Mouse (Mus musculus): ENCODE measurements around the gene Fgf15. TPM values are rescaled to one million over a fixed set of nuclear protein-coding genes. Genes with fewer than 3 reads are reported as not detected.

Fgf15 gene
- polyA plus RNA-seq, 1 experiment from 2014 or later, result 69.9 TPM

GRCm38 (mm10) chr7:144943254-144943653, 46.9 kb downstream of the Fgf15 start:
- Histone ChIP-seq H3K9ac (peak overlapping the region; percentile 44), H3K36me3 (replicated peaks) (no peaks in the 10 kb centered on the region), H3K27me3 (peaks cover 32% of the 10 kb centered on the region), H3K4me3 (replicated peaks) (peak overlapping the region; percentile 69), H3K27ac (peak overlapping the region; percentile 96; the same call in 1 of the 2 replicates), H3K9me3 (no peaks in the 10 kb centered on the region), H3K4me2 (peak overlapping the region; percentile 96), H3K4me1 (peaks cover 50% of the 10 kb centered on the region)
- ATAC-seq (ENCODE audit: low FRiP score), result peak; percentile 43
- 0% methylated on average over 45 of the region's 45 CpGs for WGBS

Other genes starting within 250 kb of the Fgf15 start
- 17.1 and 27.4 TPM in 2 replicates for gene Ano1, start 144.6 kb upstream of the Fgf15 start, polyA plus RNA-seq (2016; fragmentation: Nextera tagmentation; extraction: Ambion mirVana)
- gene Fgf3, start 58.4 kb upstream of the Fgf15 start, polyA plus RNA-seq (2016; fragmentation: Nextera tagmentation; extraction: Ambion mirVana), result 1.2 and 4.4 TPM in 2 replicates
- gene Fgf4, start 49.2 kb upstream of the Fgf15 start, polyA plus RNA-seq (2016; fragmentation: Nextera tagmentation; extraction: Ambion mirVana), result not detected in 2 replicates
- gene LTO1, start 18.6 kb downstream of the Fgf15 start, polyA plus RNA-seq (2016; fragmentation: Nextera tagmentation; extraction: Ambion mirVana), result 32.6 and 34.0 TPM in 2 replicates
- 214 and 257 TPM in 2 replicates for gene Ccnd1, start 43.4 kb downstream of the Fgf15 start, polyA plus RNA-seq (2016; fragmentation: Nextera tagmentation; extraction: Ambion mirVana)

Measured in forebrain, embryonic 12.5 days (tissue).